Mouse (Mus musculus) megakaryocyte-erythroid progenitor cell, adult 5 weeks (primary cell): ENCODE data around the gene Try10. TPM values are rescaled to one million over a fixed set of nuclear protein-coding genes. Genes with fewer than 3 reads are reported as not detected.

Experiments
- polyA plus RNA-seq: library from polyadenylated mRNA; stranded (reverse); fragments of >175 nt; gene quantifications from 2 replicates; pipeline ENCODE4 v1.2.3, GENCODE M21; 2012

Try10 gene
- polyA plus RNA-seq: not detected in 2 replicates

GRCm38 (mm10) chr6:41353932-41354331, at the start of gene Try10:
Gene Try10 (plus strand): TSS chr6:41354105.

DNA sequence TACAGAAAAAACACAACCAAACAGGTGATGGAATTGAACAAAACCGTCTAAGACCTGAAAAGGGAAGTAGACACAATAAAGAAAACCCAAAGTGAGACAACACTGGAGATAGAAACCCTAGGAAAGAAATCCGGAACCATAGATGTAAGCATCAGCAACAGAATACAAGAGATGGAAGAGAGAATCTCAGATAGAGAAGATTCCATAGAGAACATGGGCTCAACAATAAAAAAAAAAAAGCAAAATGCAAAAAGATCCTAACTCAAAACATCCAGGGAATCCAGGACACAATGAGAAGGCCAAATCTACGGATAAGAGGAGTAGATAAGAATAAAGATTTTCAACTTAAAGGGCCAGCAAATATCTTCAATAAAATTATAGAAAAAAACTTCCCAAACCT, 37.2 kb upstream of the Try10 start, which contains the start of gene Try5:
Try5 (minus strand) TSS at position 101 of the 400 bp plus-strand sequence.

DNA sequence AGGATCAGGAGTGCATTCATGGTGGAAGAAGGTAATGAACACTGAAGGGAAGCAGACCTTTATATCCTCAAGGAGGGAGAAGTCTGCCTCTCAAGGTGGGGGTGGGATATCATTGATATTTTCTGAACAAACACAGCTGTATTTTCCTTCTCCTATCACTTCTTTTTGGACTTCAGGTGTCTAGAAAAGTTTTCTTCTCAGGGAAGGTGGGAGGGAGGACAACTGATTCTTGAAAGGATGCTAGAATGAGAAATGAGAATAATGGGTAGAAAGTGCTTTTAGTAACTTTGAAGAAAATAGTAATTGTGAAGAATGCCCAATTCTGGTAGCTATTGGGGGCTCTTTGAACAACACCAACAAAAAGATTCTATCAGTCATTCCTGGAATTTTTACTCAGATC, 23.7 kb downstream of the Try10 start, which contains the start of gene Prss3:
Prss3 (minus strand) TSS at position 101 of the 400 bp plus-strand sequence.

GRCm38 (mm10) chr6:41392056-41392455, 38.2 kb downstream of the Try10 start, which contains the start of gene Gm5771:
Gene Gm5771 (plus strand): TSS chr6:41392356.

Other genes with a start within 250 kb of the Try10 start
- gene Try4, start 51.8 kb upstream of the Try10 start, polyA plus RNA-seq: not detected in 2 replicates
- not detected in 2 replicates for gene Try5, start 37.3 kb upstream of the Try10 start, polyA plus RNA-seq
- gene Prss3, start 23.6 kb downstream of the Try10 start, polyA plus RNA-seq: not detected in 2 replicates
- not detected in 2 replicates for gene Gm5771, start 38.3 kb downstream of the Try10 start, polyA plus RNA-seq
- not detected in 2 replicates for gene Gm10334, start 92.0 kb downstream of the Try10 start, polyA plus RNA-seq
- gene Prss1, start 104.8 kb downstream of the Try10 start, polyA plus RNA-seq: not detected in 2 replicates
- gene Prss2, start 167.7 kb downstream of the Try10 start, polyA plus RNA-seq: 0.11 TPM in 1 of 2 replicates, not detected in the other